Mouse (Mus musculus) erythroblast, embryonic 14.5 days (primary cell): ENCODE measurements around the gene Flg.

Experiments
- GATA1 ChIP-seq: IDR thresholded peaks from 2 replicates; pipeline ENCODE4 v1.6.1; 2012; ENCODE audit warnings: low read length, inconsistent platforms, mixed read lengths
- TAL1 ChIP-seq: IDR thresholded peaks from 3 replicates; pipeline ENCODE4 v1.6.1; 2012; ENCODE audit warnings: low read length, inconsistent platforms, mixed read lengths

DNA sequence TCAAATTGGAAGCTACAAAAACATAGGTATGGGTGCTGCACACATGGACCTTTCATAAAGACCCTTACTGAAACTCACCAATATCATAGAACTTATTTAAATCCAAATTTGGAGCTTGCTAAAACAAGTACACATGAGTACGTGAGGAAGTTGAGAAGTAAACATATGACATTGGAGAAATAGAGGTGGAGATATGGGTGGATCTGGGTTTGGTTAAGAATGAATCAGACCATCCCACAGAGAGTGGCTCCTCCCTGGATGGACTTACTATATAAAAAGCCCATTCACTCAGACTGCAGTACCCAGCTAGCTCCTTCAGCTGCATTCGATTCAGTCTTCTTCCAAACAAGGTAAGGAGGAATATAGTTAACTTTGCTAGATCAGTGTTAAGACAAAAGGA lies at the start of gene Flg:
- TF ChIP-seq TAL1 (no peak), GATA1 (no peak)
